Mouse (Mus musculus) megakaryocyte, embryonic 14.5 days (primary cell): Measurements from ENCODE around the gene Hpse2.

Source experiments
- FLI1 ChIP-seq: IDR thresholded peaks from 2 replicates; pipeline ENCODE4 v1.6.1; 2012; ENCODE audit warnings: low read length, inconsistent platforms, mixed read lengths
- GATA1 ChIP-seq: IDR thresholded peaks from 3 replicates; pipeline ENCODE4 v1.6.1; 2012; ENCODE audit warnings: mixed read lengths, low read length, inconsistent platforms, borderline replicate concordance

DNA sequence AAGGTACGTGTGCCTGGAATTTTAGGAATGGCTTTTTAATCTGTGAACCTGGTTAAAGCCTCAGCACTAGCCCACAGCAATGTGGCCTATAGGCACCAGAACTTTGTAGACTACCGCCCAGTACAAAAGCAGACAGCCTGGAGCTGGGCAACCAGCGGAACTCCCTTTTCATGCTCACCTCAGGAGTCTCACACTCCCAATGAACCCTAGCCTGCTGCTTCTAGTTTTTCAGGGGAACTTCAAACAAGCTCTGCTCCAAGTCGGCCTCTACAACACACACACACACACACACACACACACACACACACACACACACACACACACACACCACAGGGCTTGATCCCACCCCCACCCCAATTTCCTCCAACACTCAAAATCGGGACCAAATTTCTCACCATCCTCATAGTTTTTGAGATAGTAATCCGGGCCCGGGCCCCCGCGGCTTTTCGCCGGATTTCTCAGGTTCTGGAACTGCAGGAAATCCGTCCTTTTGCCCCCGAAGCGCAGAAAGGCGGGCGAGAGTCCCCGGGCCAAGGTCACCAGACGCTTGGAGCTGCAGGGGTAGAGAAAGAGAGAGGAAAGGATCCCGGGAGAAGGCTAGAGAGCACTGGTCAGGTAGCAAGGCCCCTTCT, 3.7 kb downstream of the Hpse2 start:
- TF ChIP-seq GATA1: no peak
- TF ChIP-seq FLI1: no peak
